Mouse (Mus musculus) E14TG2a.4 (cell line): ENCODE measurements around the gene Pakap.

Source experiments
- H3K27me3 ChIP-seq: 2 replicates; pipeline ENCODE4 v1.6.1; 2014; ENCODE audit warnings: low read length, control low read depth; ENCODE audit not compliant: insufficient read depth
- H3K36me3 ChIP-seq: 2 replicates; pipeline ENCODE4 v1.6.1; 2014; ENCODE audit warnings: low read length, control low read depth; ENCODE audit not compliant: insufficient read depth
- H3K4me1 ChIP-seq: replicated peaks from 2 replicates; pipeline ENCODE4 v1.6.1; 2014; ENCODE audit warnings: low read depth, low read length, control low read depth
- H3K4me3 ChIP-seq: replicated peaks from 2 replicates; pipeline ENCODE4 v1.5.1; 2014; ENCODE audit warnings: mild to moderate bottlenecking, low read length
- H3K9me3 ChIP-seq: 2 replicates; pipeline ENCODE4 v1.6.1; 2014; ENCODE audit warnings: low read length, control low read depth
- CTCF ChIP-seq: conservative IDR thresholded peaks from 2 replicates; pipeline ENCODE4 v1.5.1; 2014; ENCODE audit warnings: low read length
- NANOG ChIP-seq: IDR thresholded peaks from 2 replicates; pipeline ENCODE4 v1.6.1; 2014; ENCODE audit warnings: borderline replicate concordance, low read length, mixed read lengths
- POU5F1 ChIP-seq: IDR thresholded peaks from 2 replicates; pipeline ENCODE4 v1.6.1; 2014; ENCODE audit warnings: low read length, borderline replicate concordance

Pakap gene

GRCm38 (mm10) chr4:57751566-57751965, 183.6 kb downstream of the Pakap start:
- H3K27me3 ChIP-seq, result no peaks in the 10 kb centered on the region
- H3K4me1 ChIP-seq, result peaks cover 22% of the 10 kb centered on the region
- no peak overlapping the region for H3K4me3 ChIP-seq
- no peaks in the 10 kb centered on the region for H3K36me3 ChIP-seq
- TF ChIP-seq CTCF (no peak), POU5F1 (no peak), NANOG (no peak)
- no peaks in the 10 kb centered on the region for H3K9me3 ChIP-seq

- H3K36me3 ChIP-seq, result no peaks in the 10 kb centered on the region
- no peak overlapping the region for H3K4me3 ChIP-seq
- no peaks in the 10 kb centered on the region for H3K27me3 ChIP-seq
- H3K9me3 ChIP-seq, result no peaks in the 10 kb centered on the region
- peaks cover 34% of the 10 kb centered on the region for H3K4me1 ChIP-seq
- TF ChIP-seq POU5F1 (no peak), CTCF (no peak), NANOG (no peak)
Measured at GRCm38 (mm10) chr4:57755085-57755484, 187.1 kb downstream of the Pakap start.

GRCm38 (mm10) chr4:57757997-57758396, 190.0 kb downstream of the Pakap start:
- peaks cover 3% of the 10 kb centered on the region; the same call in 1 of the 2 replicates for H3K27me3 ChIP-seq
- H3K4me1 ChIP-seq, result peaks cover 25% of the 10 kb centered on the region
- no peaks in the 10 kb centered on the region for H3K36me3 ChIP-seq
- TF ChIP-seq NANOG (no peak), POU5F1 (no peak), CTCF (no peak)
- peak overlapping the region; percentile 60 for H3K4me3 ChIP-seq
- no peaks in the 10 kb centered on the region for H3K9me3 ChIP-seq

GRCm38 (mm10) chr4:57762424-57762823, 194.4 kb downstream of the Pakap start:
- no peak for TF ChIP-seq POU5F1
- no peak for TF ChIP-seq NANOG
- no peak for TF ChIP-seq CTCF

GRCm38 (mm10) chr4:57764392-57764791, 196.4 kb downstream of the Pakap start:
- TF ChIP-seq NANOG (no peak), CTCF (no peak), POU5F1 (no peak)
- Histone ChIP-seq H3K36me3 (no peaks in the 10 kb centered on the region), H3K4me3 (no peak overlapping the region), H3K9me3 (peaks cover 5% of the 10 kb centered on the region; the same call in 1 of the 2 replicates), H3K27me3 (peaks cover 3% of the 10 kb centered on the region; the same call in 1 of the 2 replicates), H3K4me1 (peaks cover 41% of the 10 kb centered on the region)

More at GRCm38 (mm10) chr4:57762424-57762823, 194.4 kb downstream of the Pakap start:
- Histone ChIP-seq H3K4me1 (peaks cover 35% of the 10 kb centered on the region), H3K27me3 (peaks cover 3% of the 10 kb centered on the region; the same call in 1 of the 2 replicates), H3K9me3 (peaks cover 5% of the 10 kb centered on the region; the same call in 1 of the 2 replicates), H3K4me3 (no peak overlapping the region), H3K36me3 (no peaks in the 10 kb centered on the region)

GRCm38 (mm10) chr4:57764926-57765325, 196.9 kb downstream of the Pakap start:
- Histone ChIP-seq H3K4me3 (no peak overlapping the region), H3K4me1 (peaks cover 46% of the 10 kb centered on the region), H3K27me3 (peaks cover 3% of the 10 kb centered on the region; the same call in 1 of the 2 replicates), H3K9me3 (peaks cover 5% of the 10 kb centered on the region; the same call in 1 of the 2 replicates), H3K36me3 (no peaks in the 10 kb centered on the region)
- TF ChIP-seq NANOG (no peak), CTCF (no peak), POU5F1 (no peak)

- no peak overlapping the region for H3K4me3 ChIP-seq
- H3K4me1 ChIP-seq, result peaks cover 55% of the 10 kb centered on the region
- H3K36me3 ChIP-seq, result no peaks in the 10 kb centered on the region
- H3K9me3 ChIP-seq, result peaks cover 5% of the 10 kb centered on the region; the same call in 1 of the 2 replicates
- TF ChIP-seq CTCF (no peak), NANOG (peak; percentile 46; the same call in 1 of the 2 replicates)
- H3K27me3 ChIP-seq, result peaks cover 1% of the 10 kb centered on the region; the same call in 1 of the 2 replicates
Measured at GRCm38 (mm10) chr4:57765806-57766205, 197.8 kb downstream of the Pakap start.

GRCm38 (mm10) chr4:57769007-57769406, 201.0 kb downstream of the Pakap start:
- Histone ChIP-seq H3K9me3 (peaks cover 5% of the 10 kb centered on the region; the same call in 1 of the 2 replicates), H3K4me1 (peaks cover 72% of the 10 kb centered on the region), H3K36me3 (no peaks in the 10 kb centered on the region), H3K27me3 (no peaks in the 10 kb centered on the region), H3K4me3 (no peak overlapping the region)
- TF ChIP-seq POU5F1 (no peak), NANOG (no peak), CTCF (no peak)

GRCm38 (mm10) chr4:57770185-57770823, 202.3 kb downstream of the Pakap start:
- TF ChIP-seq NANOG (peak; percentile 97), CTCF (no peak)
- H3K4me1 ChIP-seq, result peaks cover 72% of the 10 kb centered on the region
- H3K4me3 ChIP-seq, result 0 out of 2 replicates have a peak overlapping the region, but pooled peaks have one; percentile 3
- peaks cover under 1% of the 10 kb centered on the region; the same call in 1 of the 2 replicates for H3K9me3 ChIP-seq
- H3K36me3 ChIP-seq, result no peaks in the 10 kb centered on the region
- H3K27me3 ChIP-seq, result peaks cover 5% of the 10 kb centered on the region; the same call in 1 of the 2 replicates
